Mouse (Mus musculus): Measurements from ENCODE around the gene Tas2r102.

Tas2r102 gene

DNA sequence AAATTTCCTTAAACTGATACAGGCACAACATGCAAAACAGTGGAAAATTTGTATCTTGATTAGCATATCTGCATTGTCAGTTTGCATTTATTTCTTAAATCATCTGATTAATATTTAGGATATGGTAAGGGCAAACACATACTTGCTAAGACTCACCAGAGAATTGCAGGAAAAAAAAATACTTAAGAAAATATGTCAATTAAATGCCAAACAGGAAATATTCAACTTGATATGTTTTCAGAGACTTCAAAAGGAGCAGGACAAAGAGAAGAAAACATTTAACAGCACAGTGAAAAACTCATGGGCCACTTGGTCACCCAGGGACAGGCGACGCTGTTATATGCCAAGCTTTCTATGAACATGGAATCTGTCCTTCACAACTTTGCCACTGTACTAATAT lies at the start of gene Tas2r102:
Gene Tas2r102 (plus strand): TSS at position 301 of the 400 bp plus-strand sequence.
- DNase-seq (ENCODE audit: low spot score in 2 of 2) = no peak

DNA sequence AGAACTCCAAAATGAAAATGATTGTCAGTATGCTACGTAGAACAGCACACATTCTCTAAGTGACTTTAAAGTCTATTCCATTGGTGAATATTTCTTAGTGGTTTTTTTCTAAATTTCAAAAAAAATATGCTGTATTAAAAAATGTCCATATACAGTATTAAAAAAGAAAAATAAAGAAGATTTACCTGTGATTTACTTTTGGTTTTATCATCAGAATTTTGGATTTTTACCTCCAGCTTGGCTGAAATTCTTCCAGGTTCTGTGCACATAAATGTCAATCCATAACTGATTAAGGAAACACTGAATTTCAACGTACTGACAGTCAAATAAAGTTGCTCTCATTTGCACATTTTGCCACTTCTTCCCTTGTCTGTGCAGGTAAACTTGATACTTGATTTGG lies 24.0 kb upstream of the Tas2r102 start, which contains the start of gene Tas2r115:
Gene Tas2r115 (minus strand): TSS at position 101 of the 400 bp plus-strand sequence.
- no peak for DNase-seq (ENCODE audit: low spot score in 2 of 2)

DNA sequence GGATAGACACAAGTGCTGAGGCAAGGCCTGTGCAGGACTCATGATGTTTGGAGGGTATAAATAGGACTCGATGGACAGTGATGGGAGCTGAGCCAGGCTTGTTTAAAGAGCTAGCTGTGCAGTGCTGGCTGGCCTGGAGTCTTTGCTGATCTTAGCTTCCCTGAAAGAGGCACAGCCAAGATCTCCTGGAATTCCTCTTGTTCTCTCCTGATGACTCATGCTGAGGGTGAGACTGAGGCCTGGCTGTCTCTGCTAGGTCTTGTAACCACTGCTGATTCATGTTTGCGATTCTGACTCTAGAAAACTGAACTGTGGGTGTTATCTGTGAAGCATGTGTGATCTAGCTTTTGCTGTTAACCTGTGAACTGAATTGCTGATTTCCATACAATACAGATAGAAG lies 11.7 kb upstream of the Tas2r102 start:
- DNase-seq (ENCODE audit: low spot score in 2 of 2) = no peak

DNA sequence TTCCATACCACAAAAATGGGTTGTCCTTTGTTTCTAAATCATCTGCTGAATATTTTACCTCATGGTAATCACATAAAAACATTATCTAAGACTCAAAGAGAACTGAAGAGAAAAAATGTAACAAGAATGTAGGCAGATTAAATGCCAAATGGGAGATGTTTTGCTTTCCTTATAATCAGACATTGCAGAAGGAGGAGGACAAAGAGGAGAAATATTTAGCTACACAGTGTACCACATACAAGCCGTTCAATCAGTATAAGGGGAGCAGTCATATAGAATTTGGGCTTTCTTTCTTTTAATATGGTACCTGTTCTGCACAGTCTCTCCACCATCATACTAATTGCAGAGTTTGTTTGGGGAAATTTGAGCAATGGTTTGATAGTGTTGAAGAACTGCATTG lies 7.5 kb upstream of the Tas2r102 start, which contains the start of gene Tas2r124:
Gene Tas2r124 (plus strand): TSS at position 301 of the 400 bp plus-strand sequence.
- DNase-seq (ENCODE audit: low spot score in 2 of 2) = no peak

DNA sequence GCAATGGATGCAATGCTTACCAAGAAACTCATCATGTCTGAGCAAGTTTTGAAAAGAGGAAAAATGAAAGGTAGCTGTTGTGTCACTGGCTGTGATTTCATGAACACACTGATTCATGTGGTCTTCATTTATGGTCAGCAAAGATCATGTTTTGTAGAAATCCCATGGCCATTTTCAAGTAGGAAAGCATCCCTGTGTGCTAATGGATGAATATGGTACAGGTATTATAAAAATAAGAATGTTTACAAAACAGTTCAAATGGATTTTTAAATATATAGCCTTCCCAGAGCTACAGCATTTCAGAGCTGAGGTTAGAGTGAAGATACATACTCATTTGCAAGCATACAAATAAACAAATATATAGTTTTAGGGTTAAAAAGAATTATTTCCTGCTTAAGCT lies 16.1 kb downstream of the Tas2r102 start, which contains the start of gene Tas2r136:
Gene Tas2r136 (minus strand): TSS at position 101 of the 400 bp plus-strand sequence.
- DNase-seq (ENCODE audit: low spot score in 2 of 2) = no peak

DNA sequence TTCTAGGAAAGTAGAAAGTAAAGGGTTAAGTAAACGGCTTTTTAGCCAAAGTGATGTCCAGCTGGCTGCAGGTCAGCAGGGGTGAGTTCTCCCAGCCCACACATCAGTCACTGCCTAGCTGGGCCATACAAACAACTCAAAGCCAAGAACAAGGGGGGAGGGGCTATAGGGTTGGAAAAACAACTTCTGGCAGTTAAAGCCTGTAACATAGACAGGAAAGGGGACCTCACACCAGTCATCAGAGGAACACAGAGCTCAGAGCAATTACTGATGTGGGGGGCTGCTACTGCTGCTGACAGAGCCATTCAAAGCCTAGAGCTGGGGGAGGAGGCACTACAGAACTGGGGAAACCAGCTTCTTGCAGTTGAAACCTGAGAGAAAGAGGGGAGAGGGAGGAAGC lies 33.5 kb downstream of the Tas2r102 start:
- no peak for DNase-seq (ENCODE audit: low spot score in 2 of 2)

DNA sequence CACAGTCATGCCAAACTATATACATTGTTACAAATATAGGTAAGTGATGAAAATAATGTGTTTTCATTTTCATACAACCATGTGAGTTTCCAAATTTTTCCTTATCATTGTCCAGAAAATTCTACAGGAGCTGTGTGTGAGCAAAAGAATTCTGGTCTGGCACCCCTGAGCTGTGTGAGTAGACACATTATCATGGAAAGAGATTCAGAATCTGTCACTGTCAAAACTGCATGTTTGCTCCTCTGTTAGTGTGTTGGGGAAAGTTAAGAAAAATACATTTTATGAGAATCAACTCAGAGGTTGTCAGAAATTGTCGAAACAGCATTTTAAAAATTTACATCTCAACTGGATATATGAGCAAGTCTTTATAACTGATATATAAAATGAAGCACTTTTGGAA lies 40.6 kb downstream of the Tas2r102 start, which contains the start of gene Tas2r117:
Gene Tas2r117 (plus strand): TSS at position 301 of the 400 bp plus-strand sequence.
- DNase-seq (ENCODE audit: low spot score in 2 of 2) = no peak
